ENCODE assay signal across 15 mouse cellular contexts in the genomic region with DNA sequence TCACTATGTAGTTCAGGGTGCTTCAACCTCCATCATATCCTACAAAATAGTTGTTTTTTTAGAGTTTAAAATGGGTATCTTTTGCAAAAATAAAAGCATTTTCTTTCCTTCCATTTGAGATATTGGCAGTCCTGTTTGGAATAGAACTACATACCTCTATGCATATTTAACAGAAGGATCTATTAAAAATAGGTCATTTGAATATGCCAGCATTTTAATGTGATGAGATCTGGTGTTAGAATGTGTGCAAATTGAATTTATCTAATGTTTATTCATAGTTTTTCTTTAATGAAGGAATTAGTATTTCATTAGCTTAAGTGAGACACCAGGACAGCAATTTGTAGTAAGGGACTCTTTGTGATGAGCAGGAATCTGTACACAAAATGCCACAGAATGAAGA.
"Had no signal": no experiment of that assay in that cellular context is flagged by ENCODE, and none has a peak within 500 bp of the region (broad histone marks: within the 10 kb centered on the region; RNA-seq: fewer than 3 reads in every experiment).

No protein-coding gene starts in this region.

- H3K4me2 ChIP-seq: kidney, embryonic 15.5 days; liver, embryonic 13.5 days; midbrain, embryonic 11.5 days; midbrain, embryonic 15.5 days had no signal

- H3K9me3 ChIP-seq: kidney, embryonic 15.5 days; liver, embryonic 13.5 days; midbrain, embryonic 15.5 days had no signal

- H3K27me3 ChIP-seq: kidney, embryonic 15.5 days; liver, embryonic 13.5 days; midbrain, embryonic 15.5 days had no signal

- H3K4me3 ChIP-seq: kidney, embryonic 15.5 days; left cerebral cortex, adult 2 months; liver, embryonic 13.5 days; midbrain, embryonic 15.5 days; myocyte had no signal

- ATAC-seq: midbrain, embryonic 15.5 days had no signal

- DNase-seq: kidney, adult 2 months; kidney, postnatal 10 days; kidney, postnatal 36 days; layer of hippocampus, postnatal 36 days; liver, embryonic 13.5 days; lung, adult 2 months; lung, postnatal 14 days; lung, postnatal 4 days; thymus, adult 18-20 months; thymus, postnatal 36 days had no signal

- H3K9ac ChIP-seq: kidney, embryonic 15.5 days; liver, embryonic 13.5 days; midbrain, embryonic 15.5 days had no signal

- H3K27ac ChIP-seq: kidney, embryonic 15.5 days; liver, embryonic 13.5 days had no signal

- H3K36me3 ChIP-seq: kidney, embryonic 15.5 days; liver, embryonic 13.5 days; midbrain, embryonic 15.5 days had no signal
